Mouse (Mus musculus) heart, embryonic 14.5 days (tissue): ENCODE results near the gene Gm5767. TPM values are rescaled to one million over a fixed set of nuclear protein-coding genes. Genes with fewer than 3 reads are reported as not detected.
"Not testable (repeated sequence)": the region's sequence is repeated elsewhere in the genome, so short reads cannot be mapped to it uniquely, and the experiment has no call there.

ENCODE experiments used
- ATAC-seq: fragments of 200-750 bp; cut with Nextera tagmentation; 2 replicates; pipeline ENCODE4 v1.8.0; 2017; ENCODE audit warnings: low read depth, moderate TSS enrichment; ENCODE audit not compliant: insufficient number of reproducible peaks, insufficient read depth, low FRiP score
- H3K27ac ChIP-seq, 2 experiments: fragments of 200-500 bp in 1 of 2; fragments of 300-500 bp in 1 of 2; sonication (generic) in 1 of 2; replicated peaks in 1 of 2; 2 replicates each; pipeline ENCODE4 v1.5.1; 2012 to 2014; ENCODE audit warnings: low read depth in 2 of 2, low read length in 2 of 2, control low read depth in 1 of 2, mild to moderate bottlenecking in 1 of 2, mixed read lengths in 1 of 2; ENCODE audit not compliant: control insufficient read depth in 1 of 2, insufficient read depth in 1 of 2
- H3K27me3 ChIP-seq: fragments of 300-500 bp; sonication (generic); 2 replicates; pipeline ENCODE4 v1.6.1; 2014; ENCODE audit warnings: mild to moderate bottlenecking, low read length, control low read depth; ENCODE audit not compliant: control insufficient read depth, insufficient read depth
- H3K36me3 ChIP-seq: fragments of 300-500 bp; sonication (generic); 2 replicates; pipeline ENCODE4 v1.6.1; 2014; ENCODE audit warnings: mild to moderate bottlenecking, control low read depth, low read length, mixed read lengths; ENCODE audit not compliant: control insufficient read depth, insufficient read depth
- H3K4me1 ChIP-seq, 2 experiments: fragments of 200-500 bp in 1 of 2; fragments of 300-500 bp in 1 of 2; sonication (generic) in 1 of 2; 2 replicates each; pipeline ENCODE4 v1.6.1; 2012 to 2014; ENCODE audit warnings: low read length in 2 of 2, control low read depth in 1 of 2, mixed read lengths in 1 of 2; ENCODE audit not compliant: control insufficient read depth in 2 of 2, insufficient read depth in 2 of 2
- H3K4me2 ChIP-seq: fragments of 300-500 bp; sonication (generic); 2 replicates; pipeline ENCODE4 v1.6.1; 2014; ENCODE audit warnings: mild to moderate bottlenecking, low read length
- H3K4me3 ChIP-seq, 2 experiments: fragments of 200-500 bp in 1 of 2; fragments of 300-500 bp in 1 of 2; sonication (generic) in 1 of 2; 2 replicates each; pipeline ENCODE4 v1.5.1; 2012 to 2014; ENCODE audit warnings: low read length in 2 of 2, mild to moderate bottlenecking in 2 of 2, control low read depth in 1 of 2, low read depth in 1 of 2, moderate library complexity in 1 of 2; ENCODE audit not compliant: control insufficient read depth in 1 of 2, insufficient read depth in 1 of 2
- H3K9ac ChIP-seq: fragments of 300-500 bp; sonication (generic); 2 replicates; pipeline ENCODE4 v1.6.1; 2014; ENCODE audit warnings: mild to moderate bottlenecking, low read length
- H3K9me3 ChIP-seq: fragments of 300-500 bp; sonication (generic); 2 replicates; pipeline ENCODE4 v1.6.1; 2016; ENCODE audit warnings: low read length, control low read depth; ENCODE audit not compliant: control insufficient read depth
- WGBS: fragments of 180-500 bp; shearing (Covaris S2); extraction: QIAGEN DNeasy Blood & Tissue Kit; methylation state at CpG from one replicate; pipeline ENCODE4 v1.1.7; 2014; 5-methylcytosine and 5-hydroxymethylcytosine counted together
- polyA plus RNA-seq: library from polyadenylated mRNA; unstranded; fragments of >200 nt; fragmentation: Nextera tagmentation; extraction: Ambion mirVana; gene quantifications from 2 replicates; pipeline ENCODE4 v1.2.1, GENCODE M21; 2014

Gm5767 gene
- polyA plus RNA-seq, 1 experiment from 2014 or later = not detected

- ATAC-seq = no peak
- 89% methylated on average over 5 of the region's 5 CpGs for WGBS
- Histone ChIP-seq H3K4me2 (no peak overlapping the region), H3K9me3 (no peaks in the 10 kb centered on the region), H3K4me3 (no peak overlapping the region), H3K9ac (no peak overlapping the region), H3K4me1 (peaks cover 3 to 16% of the 10 kb centered on the region in 2 experiments; a peak in 3 of 4 replicates), H3K27me3 (no peaks in the 10 kb centered on the region), H3K36me3 (no peaks in the 10 kb centered on the region; the same call in 1 of the 2 replicates), H3K27ac (no peak overlapping the region)
Observed at GRCm38 (mm10) chr16:8728111-8728748, 47.7 kb downstream of the Gm5767 start.

- H3K4me2 ChIP-seq = no peak overlapping the region
- no peak for ATAC-seq
- 76% methylated on average over 7 of the region's 7 CpGs for WGBS
- no peaks in the 10 kb centered on the region for H3K9me3 ChIP-seq
- H3K36me3 ChIP-seq = peaks cover 2% of the 10 kb centered on the region; the same call in 1 of the 2 replicates
- no peaks in the 10 kb centered on the region for H3K27me3 ChIP-seq
- no peak overlapping the region for H3K9ac ChIP-seq
- H3K4me1 ChIP-seq = peaks cover 13 to 45% of the 10 kb centered on the region in 2 experiments
- no peak overlapping the region for H3K4me3 ChIP-seq
- no peak overlapping the region for H3K27ac ChIP-seq
Observed at GRCm38 (mm10) chr16:8731630-8732029, 51.1 kb downstream of the Gm5767 start.

- not testable (repeated sequence) for H3K36me3 ChIP-seq, H3K9ac ChIP-seq, H3K4me2 ChIP-seq, H3K27ac ChIP-seq, ATAC-seq, H3K4me3 ChIP-seq, H3K27me3 ChIP-seq, H3K9me3 ChIP-seq
- WGBS = 89% methylated on average over 3 of the region's 4 CpGs
- peaks cover 15 to 51% of the 10 kb centered on the region in 2 experiments for H3K4me1 ChIP-seq
Observed at GRCm38 (mm10) chr16:8732450-8732849, 51.9 kb downstream of the Gm5767 start.

Other genes with a start within 250 kb of the Gm5767 start
- 41.8 and 45.3 TPM in 2 replicates for gene Mettl22, start 210.0 kb upstream of the Gm5767 start, polyA plus RNA-seq
- gene Abat, start 167.3 kb upstream of the Gm5767 start, polyA plus RNA-seq = 27.6 and 30.3 TPM in 2 replicates
- gene Pmm2, start 43.1 kb upstream of the Gm5767 start, polyA plus RNA-seq = 38.2 and 38.7 TPM in 2 replicates
- 12.9 and 13.8 TPM in 2 replicates for gene Tmem186, start 43.1 kb upstream of the Gm5767 start, polyA plus RNA-seq
- 26.0 and 31.3 TPM in 2 replicates for gene Carhsp1, start 8.6 kb upstream of the Gm5767 start, polyA plus RNA-seq
- gene Usp7, start 111.5 kb downstream of the Gm5767 start, polyA plus RNA-seq = 27.3 and 28.3 TPM in 2 replicates
- gene 1810013L24Rik, start 149.3 kb downstream of the Gm5767 start, polyA plus RNA-seq = 12.5 and 13.7 TPM in 2 replicates